Mouse (Mus musculus): ENCODE measurements around the gene Enox1. TPM values are rescaled to one million over a fixed set of nuclear protein-coding genes. Genes with fewer than 3 reads are reported as not detected.
A peak's percentile ranks its signal among the peaks of the same experiment; 100 is the strongest.

Enox1 gene
- total RNA-seq, 2 experiments from 2014 or later: 3.8 to 4.2 TPM

DNA sequence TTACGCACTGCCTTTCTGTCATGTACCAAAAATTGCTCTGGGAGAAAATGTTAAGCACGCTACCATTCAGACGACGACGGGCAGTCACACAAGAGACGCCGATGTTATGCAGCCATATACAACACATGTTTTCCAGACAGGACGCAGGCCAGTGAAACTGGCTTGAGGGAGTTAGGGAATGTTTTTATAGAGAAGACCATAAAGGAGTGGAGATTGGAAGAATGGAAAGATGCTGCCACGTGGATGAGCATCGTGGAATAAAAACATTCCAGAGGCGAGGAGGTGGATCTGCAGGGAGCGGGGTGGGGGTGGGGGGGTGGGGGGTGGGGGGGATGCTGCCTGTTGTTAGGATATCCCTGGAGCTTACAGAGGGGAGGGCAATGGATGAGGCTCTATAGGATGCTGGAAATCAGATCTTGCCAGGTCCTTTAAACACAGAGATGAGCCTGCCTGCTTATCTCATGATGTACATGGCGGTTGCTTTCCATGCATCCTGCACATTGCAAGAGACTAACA lies 116.4 kb downstream of the Enox1 start:
- DNase-seq: no peak

DNA sequence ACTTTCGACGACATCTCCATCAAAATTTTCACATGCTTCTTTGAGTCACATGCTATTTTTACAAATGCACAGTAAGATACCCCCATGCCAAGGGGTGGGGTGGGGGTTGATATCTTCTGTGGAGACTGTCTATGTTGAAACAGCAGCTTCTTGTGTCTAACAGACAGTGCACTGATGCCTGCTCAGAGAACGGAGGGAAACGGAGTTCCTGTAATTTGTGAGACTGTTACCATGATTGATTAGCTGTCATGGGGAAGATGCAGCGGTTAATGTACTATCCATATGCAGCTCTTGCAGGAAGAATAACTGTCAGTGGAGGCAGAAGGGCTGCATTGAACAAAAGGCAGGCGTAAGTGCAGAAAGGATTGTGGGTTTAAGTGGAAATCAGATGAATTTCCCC lies 117.2 kb downstream of the Enox1 start:
- DNase-seq: no peak

DNA sequence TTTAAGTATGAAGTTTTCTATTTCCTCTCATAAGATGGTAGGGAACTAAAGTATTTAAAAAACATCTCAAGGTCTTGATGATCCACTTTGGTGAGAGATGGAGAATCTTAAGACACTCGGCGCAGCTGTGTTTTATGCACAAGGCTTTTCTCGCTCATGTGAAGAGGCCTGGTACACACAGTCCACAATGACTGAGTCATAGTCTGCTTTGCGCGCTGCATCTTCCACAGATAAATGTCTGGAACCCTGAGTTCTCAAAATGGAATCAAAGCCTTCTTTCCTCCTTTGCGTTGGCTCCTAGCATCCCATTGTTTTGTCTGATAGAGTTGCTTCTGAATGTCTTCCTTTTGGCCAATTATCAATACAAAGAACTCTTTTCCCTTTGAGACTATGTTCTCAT lies 119.0 kb downstream of the Enox1 start:
- DNase-seq: no peak

- DNase-seq: no peak
Observed at GRCm38 (mm10) chr14:77279143-77279542, 122.6 kb downstream of the Enox1 start.

DNA sequence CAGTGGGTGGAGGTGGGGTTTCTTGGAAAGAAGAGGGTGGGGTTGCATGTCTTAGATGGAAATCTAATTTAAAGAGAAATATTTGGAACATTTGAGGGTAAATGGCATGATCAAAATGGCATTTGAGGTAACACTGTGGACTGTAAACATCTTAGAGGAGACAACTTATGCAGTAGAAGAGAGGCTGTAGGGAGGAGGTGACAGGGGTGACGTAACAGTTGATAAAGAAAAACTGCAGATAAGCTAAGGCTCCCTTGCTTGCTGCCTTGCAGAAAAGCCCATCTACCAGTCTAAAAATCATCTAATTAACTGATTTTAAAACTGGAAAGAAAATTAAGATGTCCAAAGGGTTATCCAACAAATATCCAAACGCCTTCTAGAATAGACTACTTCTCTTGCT lies 123.9 kb downstream of the Enox1 start:
- no peak for DNase-seq

GRCm38 (mm10) chr14:77280893-77281292 lies 124.3 kb downstream of the Enox1 start:
- DNase-seq: no peak

- DNase-seq: no peak
Observed at GRCm38 (mm10) chr14:77283939-77284338, 127.4 kb downstream of the Enox1 start.

- no peak for DNase-seq
Observed at GRCm38 (mm10) chr14:77285453-77285852, 128.9 kb downstream of the Enox1 start.

GRCm38 (mm10) chr14:77291756-77292155 lies 135.2 kb downstream of the Enox1 start:
- no peak for DNase-seq

DNA sequence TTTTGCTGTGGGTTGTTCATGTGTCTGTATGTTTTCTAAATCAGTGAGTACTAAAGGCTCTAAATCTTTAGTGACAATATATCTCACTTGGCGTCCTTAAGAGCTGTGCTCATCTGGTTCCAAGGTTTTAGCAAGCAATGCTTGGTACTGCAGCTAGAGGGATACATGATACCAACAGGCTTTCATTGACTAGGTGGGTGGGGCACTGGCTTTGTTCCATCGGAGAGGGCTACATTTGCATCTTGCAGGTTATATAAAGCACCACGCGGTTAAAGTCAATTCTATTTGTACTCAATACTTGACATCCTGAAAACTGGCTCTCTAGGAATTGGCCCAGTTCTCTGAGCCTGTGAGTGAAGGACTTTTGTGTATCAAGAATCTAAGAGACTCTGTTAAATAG lies 140.5 kb downstream of the Enox1 start:
- DNase-seq: no peak

- DNase-seq: no peak
Observed at GRCm38 (mm10) chr14:77298327-77298726, 141.8 kb downstream of the Enox1 start.

GRCm38 (mm10) chr14:77309571-77309970 lies 153.0 kb downstream of the Enox1 start:
- DNase-seq: no peak

DNA sequence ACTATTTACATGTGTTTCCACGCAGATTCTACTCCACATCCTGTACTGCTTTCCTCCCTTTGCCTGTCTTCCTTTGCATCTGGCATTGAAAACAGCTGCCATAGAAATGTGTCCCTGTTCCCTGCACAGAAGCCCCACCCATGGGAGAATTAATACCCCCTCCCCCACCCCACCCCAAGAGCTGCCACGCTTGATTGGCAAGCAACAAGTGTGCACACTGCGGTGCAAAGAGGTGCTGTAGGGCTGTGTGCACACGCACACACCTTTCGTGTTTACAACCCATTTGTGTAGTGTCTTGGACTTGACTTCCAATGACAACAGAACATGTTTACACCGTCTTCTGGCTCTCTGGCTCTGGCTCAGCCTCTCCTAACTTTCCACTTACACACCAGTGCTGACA lies 154.9 kb downstream of the Enox1 start:
- DNase-seq: no peak

GRCm38 (mm10) chr14:77319396-77319795 lies 162.8 kb downstream of the Enox1 start:
- no peak for DNase-seq

- no peak for DNase-seq
Observed at GRCm38 (mm10) chr14:77324348-77324747, 167.8 kb downstream of the Enox1 start.

- no peak for DNase-seq
Observed at GRCm38 (mm10) chr14:77327693-77328092, 171.1 kb downstream of the Enox1 start.

GRCm38 (mm10) chr14:77329791-77330190 lies 173.2 kb downstream of the Enox1 start:
- DNase-seq: no peak

DNA sequence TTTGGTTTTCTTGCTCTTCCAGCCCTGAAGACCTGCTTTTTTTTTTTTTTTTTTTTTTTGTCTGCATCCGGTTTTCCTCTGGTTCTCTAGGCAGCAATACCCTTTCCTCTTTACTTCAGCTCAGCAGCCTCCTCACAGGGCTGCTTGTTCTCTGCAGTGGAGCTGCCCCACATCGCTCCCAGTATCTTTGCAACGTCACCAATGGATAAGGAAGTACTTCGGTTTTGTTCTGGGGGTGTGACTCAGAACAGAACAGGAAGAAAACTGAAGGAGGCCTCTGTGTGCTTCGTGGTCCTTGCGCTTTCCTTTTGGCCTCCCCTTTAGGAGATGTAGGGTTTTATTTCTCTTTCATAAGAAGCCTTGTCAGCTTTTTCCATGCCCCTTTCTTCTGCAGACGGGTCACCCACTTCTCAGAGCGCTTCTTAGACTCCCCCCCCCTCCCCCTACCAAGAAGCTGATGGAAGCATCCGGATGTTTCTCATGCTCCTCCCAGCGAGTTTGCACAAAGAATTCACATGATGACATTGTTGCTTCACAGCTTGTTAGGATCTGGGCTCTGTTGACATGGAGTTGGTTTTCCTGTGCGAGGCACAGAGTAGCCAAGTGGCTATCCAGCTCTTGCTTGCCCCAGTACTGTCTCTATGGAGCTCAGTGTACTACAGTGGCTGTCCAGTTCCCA lies 187.2 kb downstream of the Enox1 start:
- no peak for DNase-seq

GRCm38 (mm10) chr14:77346296-77346695 lies 189.7 kb downstream of the Enox1 start:
- DNase-seq: no peak

DNA sequence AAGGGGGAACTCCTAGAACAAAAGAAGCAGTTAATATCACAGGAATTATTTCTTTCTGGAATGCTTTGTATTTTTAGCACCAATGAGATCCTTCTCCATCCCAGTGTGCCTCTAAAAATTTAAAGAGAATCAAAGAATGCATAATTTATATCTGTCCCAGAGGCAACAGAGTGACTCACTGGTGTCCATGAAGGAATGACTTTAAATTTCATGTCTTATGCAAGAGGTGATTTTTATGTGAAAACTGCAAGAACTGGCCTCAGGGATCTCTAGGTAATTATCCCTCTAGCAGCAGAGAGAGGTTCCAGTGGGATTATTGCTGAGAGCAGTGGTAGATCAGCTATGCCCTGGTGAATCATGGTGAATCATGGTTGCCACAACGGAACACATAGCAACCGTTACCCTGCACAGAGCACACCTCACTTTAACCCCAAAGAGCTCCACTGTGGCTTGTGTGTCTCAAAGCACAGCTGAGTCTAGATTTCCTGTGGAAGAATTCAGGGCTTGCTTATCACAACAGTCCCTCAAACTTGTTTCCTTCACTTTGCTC lies 195.3 kb downstream of the Enox1 start:
- peak; percentile 53 to 54 for DNase-seq

DNA sequence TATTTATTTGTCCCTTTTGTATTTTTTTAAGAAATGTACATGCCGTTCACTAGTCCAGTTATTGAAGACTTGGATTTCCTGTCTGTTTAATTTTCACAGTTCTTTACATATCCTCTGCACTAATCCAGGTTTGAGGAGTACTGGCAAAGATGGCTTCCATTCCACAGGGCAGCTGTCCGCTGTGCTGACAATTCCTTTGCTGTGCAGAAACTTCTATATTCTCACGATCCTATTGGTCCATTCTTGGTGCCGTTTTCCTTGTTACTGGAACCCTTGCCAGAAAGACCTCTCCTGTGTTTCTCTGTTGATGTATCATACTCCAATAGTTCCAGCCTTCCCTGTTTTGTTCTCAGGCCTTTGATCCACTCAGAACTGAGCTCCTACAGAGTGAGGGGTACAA lies 206.1 kb downstream of the Enox1 start:
- no peak for DNase-seq

DNA sequence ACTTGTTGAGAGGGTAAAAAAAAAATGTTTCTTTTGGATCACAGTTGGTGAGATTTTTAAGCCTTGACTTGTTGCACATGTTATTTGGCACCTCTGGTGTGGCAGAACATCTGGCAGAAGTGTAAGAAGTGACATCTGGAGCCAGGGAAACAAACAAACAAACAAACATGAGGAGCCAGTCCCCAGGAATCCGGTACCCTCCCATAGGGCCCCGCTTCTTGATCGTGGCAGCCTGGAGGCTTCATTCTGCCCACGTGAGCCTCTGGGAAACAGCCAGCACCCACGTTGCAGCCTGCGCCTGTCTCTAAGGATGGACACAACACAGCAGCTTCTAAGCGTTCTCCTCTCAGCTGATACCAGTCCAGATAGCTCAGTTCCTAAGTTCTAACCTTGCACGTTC lies 211.8 kb downstream of the Enox1 start:
- DNase-seq: no peak

GRCm38 (mm10) chr14:77369070-77369469 lies 212.5 kb downstream of the Enox1 start:
- no peak for DNase-seq

GRCm38 (mm10) chr14:77370521-77370920 lies 214.0 kb downstream of the Enox1 start:
- DNase-seq: no peak
